Mouse (Mus musculus) megakaryocyte, embryonic 14.5 days (primary cell): ENCODE data around the gene Slc44a3. TPM values are rescaled to one million over a fixed set of nuclear protein-coding genes. Genes with fewer than 3 reads are reported as not detected.

Source experiments
- H3K27me3 ChIP-seq: replicated peaks from 2 replicates; pipeline ENCODE3; 2012; ENCODE audit warnings: inconsistent platforms
- H3K36me3 ChIP-seq: replicated peaks from 2 replicates; pipeline ENCODE3; 2012; ENCODE audit warnings: low read length, inconsistent platforms, mixed read lengths
- H3K4me1 ChIP-seq: 2 replicates; pipeline ENCODE4 v1.6.1; 2012; ENCODE audit warnings: inconsistent platforms
- H3K4me3 ChIP-seq: replicated peaks from 2 replicates; pipeline ENCODE3; 2012; ENCODE audit warnings: moderate library complexity, mild to moderate bottlenecking, inconsistent platforms
- H3K9me3 ChIP-seq: 2 replicates; pipeline ENCODE4 v1.6.1; 2012; ENCODE audit warnings: inconsistent platforms
- FLI1 ChIP-seq: IDR thresholded peaks from 2 replicates; pipeline ENCODE4 v1.6.1; 2012; ENCODE audit warnings: low read length, inconsistent platforms, mixed read lengths
- GATA1 ChIP-seq: IDR thresholded peaks from 3 replicates; pipeline ENCODE4 v1.6.1; 2012; ENCODE audit warnings: mixed read lengths, low read length, inconsistent platforms, borderline replicate concordance
- polyA plus RNA-seq: library from polyadenylated mRNA; stranded (reverse); fragments of >175 nt; gene quantifications from 2 replicates; pipeline ENCODE4 v1.2.3, GENCODE M21; 2012; ENCODE audit warnings: low replicate concordance; ENCODE audit not compliant: insufficient read depth

Gene Slc44a3
- polyA plus RNA-seq, 1 experiment = not detected

- Histone ChIP-seq H3K27me3 (peaks cover 10% of the 10 kb centered on the region), H3K4me3 (no peak overlapping the region), H3K9me3 (0 out of 2 replicates have a peak, but pooled peaks cover 13% of the 10 kb centered on the region), H3K4me1 (peaks cover 4% of the 10 kb centered on the region; the same call in 1 of the 2 replicates), H3K36me3 (peaks cover 3% of the 10 kb centered on the region)
- TF ChIP-seq FLI1 (no peak), GATA1 (no peak)
These were observed 38.4 kb upstream of the Slc44a3 start for GRCm38 (mm10) chr3:121570623-121571022.

GRCm38 (mm10) chr3:121569767-121570166 is 37.6 kb upstream of the Slc44a3 start:
- Histone ChIP-seq H3K4me1 (peaks cover 4% of the 10 kb centered on the region; the same call in 1 of the 2 replicates), H3K27me3 (peaks cover 10% of the 10 kb centered on the region), H3K9me3 (0 out of 2 replicates have a peak, but pooled peaks cover 13% of the 10 kb centered on the region), H3K36me3 (peaks cover 3% of the 10 kb centered on the region), H3K4me3 (no peak overlapping the region)
- no peak for TF ChIP-seq GATA1
- no peak for TF ChIP-seq FLI1

- Histone ChIP-seq H3K27me3 (peaks cover 10% of the 10 kb centered on the region), H3K36me3 (peaks cover 3% of the 10 kb centered on the region), H3K4me3 (no peak overlapping the region), H3K4me1 (peaks cover 4% of the 10 kb centered on the region; the same call in 1 of the 2 replicates), H3K9me3 (0 out of 2 replicates have a peak, but pooled peaks cover 13% of the 10 kb centered on the region)
- TF ChIP-seq FLI1 (no peak), GATA1 (no peak)
These were observed 36.8 kb upstream of the Slc44a3 start for GRCm38 (mm10) chr3:121569004-121569403.

GRCm38 (mm10) chr3:121567904-121568303 is 35.7 kb upstream of the Slc44a3 start:
- peaks cover 3% of the 10 kb centered on the region for H3K36me3 ChIP-seq
- no peak overlapping the region for H3K4me3 ChIP-seq
- H3K27me3 ChIP-seq = peaks cover 13% of the 10 kb centered on the region
- H3K9me3 ChIP-seq = peaks cover 17% of the 10 kb centered on the region
- TF ChIP-seq GATA1 = no peak
- no peak for TF ChIP-seq FLI1
- H3K4me1 ChIP-seq = peaks cover 7% of the 10 kb centered on the region; the same call in 1 of the 2 replicates

- Histone ChIP-seq H3K9me3 (peaks cover 19% of the 10 kb centered on the region), H3K36me3 (peaks cover 1% of the 10 kb centered on the region)
These were observed 35.2 kb upstream of the Slc44a3 start for GRCm38 (mm10) chr3:121567337-121567900.

GRCm38 (mm10) chr3:121566901-121567300 is 34.7 kb upstream of the Slc44a3 start:
- Histone ChIP-seq H3K4me3 (no peak overlapping the region), H3K36me3 (no peaks in the 10 kb centered on the region), H3K27me3 (peaks cover 17% of the 10 kb centered on the region), H3K9me3 (peaks cover 17% of the 10 kb centered on the region), H3K4me1 (peaks cover 7% of the 10 kb centered on the region; the same call in 1 of the 2 replicates)
- TF ChIP-seq GATA1 (no peak), FLI1 (no peak)

More at GRCm38 (mm10) chr3:121567337-121567900, 35.2 kb upstream of the Slc44a3 start:
- Histone ChIP-seq H3K4me3 (no peak overlapping the region), H3K4me1 (peaks cover 7% of the 10 kb centered on the region; the same call in 1 of the 2 replicates), H3K27me3 (peaks cover 16% of the 10 kb centered on the region)
- TF ChIP-seq FLI1 (no peak), GATA1 (no peak)

GRCm38 (mm10) chr3:121561803-121562202 is 29.6 kb upstream of the Slc44a3 start:
- Histone ChIP-seq H3K27me3 (peaks cover 18% of the 10 kb centered on the region), H3K36me3 (no peaks in the 10 kb centered on the region), H3K9me3 (peaks cover 11% of the 10 kb centered on the region), H3K4me1 (peaks cover 6% of the 10 kb centered on the region; the same call in 1 of the 2 replicates), H3K4me3 (no peak overlapping the region)
- TF ChIP-seq GATA1 (no peak), FLI1 (no peak)

GRCm38 (mm10) chr3:121560115-121560865 is 28.1 kb upstream of the Slc44a3 start:
- no peak for TF ChIP-seq GATA1
- no peak for TF ChIP-seq FLI1

GRCm38 (mm10) chr3:121559406-121560114 is 27.4 kb upstream of the Slc44a3 start:
- no peaks in the 10 kb centered on the region for H3K36me3 ChIP-seq
- TF ChIP-seq GATA1 (no peak), FLI1 (no peak)
- H3K9me3 ChIP-seq = peaks cover 11% of the 10 kb centered on the region
- H3K4me1 ChIP-seq = peaks cover 14% of the 10 kb centered on the region
- no peak overlapping the region for H3K4me3 ChIP-seq
- peaks cover 15% of the 10 kb centered on the region for H3K27me3 ChIP-seq

More at GRCm38 (mm10) chr3:121560115-121560865, 28.1 kb upstream of the Slc44a3 start:
- peaks cover 11% of the 10 kb centered on the region for H3K9me3 ChIP-seq
- H3K4me3 ChIP-seq = no peak overlapping the region
- no peaks in the 10 kb centered on the region for H3K36me3 ChIP-seq
- peaks cover 14% of the 10 kb centered on the region for H3K4me1 ChIP-seq
- peaks cover 15% of the 10 kb centered on the region for H3K27me3 ChIP-seq
